Mouse (Mus musculus) gastrocnemius, postnatal 10 days (tissue): Measurements from ENCODE around the gene Fam189a2. TPM values are rescaled to one million over a fixed set of nuclear protein-coding genes. Genes with fewer than 3 reads are reported as not detected.

Experiments
- DNase-seq: peaks from one replicate; pipeline ENCODE4 v3.0.0; 2021; ENCODE audit warnings: mixed read lengths
- total RNA-seq, 2 experiments: library from RNA; stranded (reverse); gene quantifications; 2 replicates each; pipeline ENCODE4 v1.2.3; 2021

Gene Fam189a2
- total RNA-seq, 2 experiments from 2014 or later: 39.6 to 42.5 TPM

DNA sequence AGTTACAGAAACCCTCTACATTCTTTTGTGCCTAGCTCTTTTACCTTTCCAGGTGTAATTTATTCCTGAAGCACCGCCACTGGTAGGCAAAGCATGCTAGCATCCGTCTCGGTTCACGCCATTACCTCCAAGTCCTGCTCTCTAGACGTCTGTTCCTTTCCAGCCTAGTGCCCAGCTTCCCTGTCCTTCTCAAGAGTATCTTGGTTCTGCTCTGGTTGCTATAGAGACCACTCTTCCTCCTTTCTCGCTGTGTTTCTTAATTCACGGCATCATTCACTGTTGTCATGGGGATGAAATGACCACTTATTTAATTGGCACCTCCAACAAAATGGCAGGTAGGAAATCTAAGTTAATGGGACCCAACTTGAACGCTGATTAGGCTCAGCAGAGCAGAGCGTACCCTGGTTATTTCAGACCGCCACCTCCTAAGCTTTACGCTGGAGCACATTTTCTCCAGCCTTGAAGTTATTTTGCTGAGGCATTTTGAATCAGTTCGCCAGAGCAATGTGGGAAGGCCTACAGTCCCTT lies 89.3 kb downstream of the Fam189a2 start:
- no peak for DNase-seq

DNA sequence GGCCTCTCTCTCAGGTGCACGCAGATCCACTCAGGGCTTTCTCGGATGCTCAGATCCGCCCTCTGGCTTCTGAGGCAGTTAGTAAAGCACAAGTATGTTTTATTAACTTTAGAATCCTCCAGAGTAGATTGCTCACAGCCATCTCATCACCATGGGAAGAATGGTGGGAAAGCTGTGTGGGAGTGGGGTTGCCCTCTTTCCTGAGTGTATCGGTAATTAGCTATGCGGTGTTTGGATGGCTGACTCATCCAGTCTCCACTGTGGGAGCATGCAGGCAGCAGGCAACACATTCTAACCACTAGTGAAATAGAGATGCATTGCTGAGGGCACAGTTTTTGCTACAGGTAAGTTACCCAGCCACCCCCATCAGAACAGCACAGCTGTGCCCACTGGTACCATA lies 100.0 kb downstream of the Fam189a2 start:
- no peak for DNase-seq

DNA sequence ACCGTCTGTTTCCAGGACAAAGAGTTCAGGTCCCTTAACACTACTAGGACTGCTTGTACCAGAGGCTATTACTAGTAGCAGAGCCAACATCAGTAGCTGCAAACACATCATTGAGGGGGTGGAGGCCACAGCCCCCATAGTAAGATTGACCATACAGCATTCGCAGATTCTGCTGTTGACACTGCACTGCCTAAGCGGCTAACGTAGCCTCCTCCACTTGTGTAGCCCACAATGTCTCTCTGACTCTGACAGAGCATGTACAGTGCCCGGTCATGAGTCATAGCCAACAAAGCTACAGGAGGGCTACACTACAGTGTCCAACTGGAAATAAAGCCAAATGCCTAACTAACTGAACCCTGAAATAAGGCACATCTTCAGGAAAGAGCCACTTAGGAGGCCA lies 105.3 kb downstream of the Fam189a2 start:
- DNase-seq: no peak

DNA sequence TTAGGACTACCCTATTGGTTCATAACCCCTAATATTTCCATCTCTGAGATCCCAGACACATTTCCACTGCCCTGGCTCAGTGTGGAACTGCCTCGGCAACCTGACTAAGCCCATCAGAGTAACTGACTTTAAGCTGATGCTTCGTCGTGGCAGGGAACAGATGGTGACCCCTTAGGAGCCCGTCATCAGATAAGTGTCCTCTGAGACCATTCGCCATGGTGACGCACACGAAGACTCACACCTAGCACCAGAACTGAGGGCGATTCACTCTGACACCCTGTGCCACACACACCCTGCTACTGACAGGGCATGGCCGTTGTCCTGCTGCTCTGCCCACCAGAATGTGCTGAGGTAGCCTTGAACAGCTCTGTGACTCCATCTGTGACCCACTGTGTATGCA lies 106.0 kb downstream of the Fam189a2 start:
- DNase-seq: no peak

DNA sequence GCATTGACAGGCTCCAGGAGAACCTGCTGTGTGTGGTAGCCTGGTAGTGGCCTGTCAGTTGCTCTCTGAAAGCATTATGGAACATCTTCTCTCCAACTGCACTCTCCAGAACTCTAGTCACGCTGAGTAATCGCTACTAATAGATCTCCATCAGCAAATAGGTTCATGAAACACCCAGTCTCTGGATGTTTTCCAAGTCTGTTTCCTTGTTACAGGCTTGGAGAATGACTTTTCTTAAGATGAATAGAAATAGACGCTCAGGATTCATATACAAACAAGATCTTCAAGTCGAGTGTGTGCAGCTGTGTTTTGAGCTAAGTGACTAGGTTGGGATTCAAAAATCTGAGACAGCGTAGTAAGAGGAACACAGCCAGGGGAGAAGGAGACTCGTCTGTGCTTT lies 106.8 kb downstream of the Fam189a2 start:
- DNase-seq: no peak

Other genes starting within 250 kb of the Fam189a2 start
- gene Tjp2, start 194.0 kb upstream of the Fam189a2 start, total RNA-seq: 10 to 100 TPM in 1 of 2 experiments, 1 to 10 TPM in 1; 10.0 to 12.5 TPM
- 10 to 100 TPM; 21.5 to 22.3 TPM for gene Fxn, start 249.6 kb upstream of the Fam189a2 start, total RNA-seq